Mouse (Mus musculus): Measurements from ENCODE around the gene Mtap.

Gene Mtap

DNA sequence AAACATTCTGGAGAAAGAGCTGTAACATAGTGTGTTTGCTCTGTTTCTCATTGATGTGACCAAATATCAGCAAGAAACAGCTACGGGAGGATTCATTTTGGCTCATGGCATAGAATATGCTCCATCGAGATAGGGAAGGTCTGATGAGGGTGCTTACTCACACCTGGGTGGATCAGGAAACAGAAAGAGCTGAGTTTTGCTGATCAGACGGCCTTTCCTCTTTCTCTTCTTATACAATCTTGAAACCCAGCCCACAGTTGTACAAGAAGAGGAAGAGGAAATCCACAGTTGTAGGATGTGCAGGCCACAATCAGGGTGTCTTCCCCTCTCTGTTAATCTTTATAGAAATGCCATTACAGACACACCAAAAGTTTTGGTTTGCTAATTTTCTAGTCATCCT lies 75.3 kb downstream of the Mtap start:
- DNase-seq (ENCODE audit: low spot score), result no peak
